Mouse (Mus musculus) ES-E14 (cell line): Measurements from ENCODE around the gene Bhlha15. TPM values are rescaled to one million over a fixed set of nuclear protein-coding genes. Genes with fewer than 3 reads are reported as not detected.

Experiments
- DNase-seq: peaks from one replicate; pipeline ENCODE4 v3.0.0-alpha.2; 2013; ENCODE audit warnings: low read depth, low spot score
- H3K27ac ChIP-seq: 2 replicates; pipeline ENCODE4 v1.5.1; 2012; ENCODE audit warnings: low read depth, mild to moderate bottlenecking, low read length, moderate library complexity, mixed read lengths; ENCODE audit not compliant: poor library complexity, insufficient read depth, severe bottlenecking
- H3K36me3 ChIP-seq: 2 replicates; pipeline ENCODE4 v1.6.1; 2012; ENCODE audit warnings: mild to moderate bottlenecking, low read length, moderate library complexity, mixed read lengths; ENCODE audit not compliant: control insufficient read depth, poor library complexity, insufficient read depth, severe bottlenecking
- H3K4me1 ChIP-seq, 2 experiments: fragments of 150-350 bp in 1 of 2; sonication (generic) in 1 of 2; 2 replicates each; pipeline ENCODE4 v1.6.1; 2012; ENCODE audit warnings: low read length in 2 of 2, mild to moderate bottlenecking in 1 of 2, mixed read lengths in 1 of 2; ENCODE audit not compliant: control insufficient read depth in 2 of 2, insufficient read depth in 2 of 2, poor library complexity in 1 of 2
- H3K4me3 ChIP-seq, 2 experiments: fragments of 150-350 bp in 1 of 2; sonication (generic) in 1 of 2; 2 replicates each; pipeline ENCODE4 v1.5.1; 2012; ENCODE audit warnings: low read length in 2 of 2, low read depth in 1 of 2, mild to moderate bottlenecking in 1 of 2, mixed read lengths in 1 of 2; ENCODE audit not compliant: insufficient read depth in 1 of 2, poor library complexity in 1 of 2, severe bottlenecking in 1 of 2
- H3K9ac ChIP-seq: 2 replicates; pipeline ENCODE4 v1.6.1; 2012; ENCODE audit warnings: low read depth, mild to moderate bottlenecking, low read length, mixed read lengths; ENCODE audit not compliant: poor library complexity, insufficient read depth, severe bottlenecking
- H3K9me3 ChIP-seq: fragments of 150-350 bp; sonication (generic); 2 replicates; pipeline ENCODE4 v1.6.1; 2012; ENCODE audit warnings: low read depth, mild to moderate bottlenecking, low read length; ENCODE audit not compliant: control insufficient read depth, insufficient read depth
- CHD2 ChIP-seq: IDR thresholded peaks from 2 replicates; pipeline ENCODE4 v1.6.1; 2014; ENCODE audit warnings: mild to moderate bottlenecking, low read depth, low read length, inconsistent platforms
- HCFC1 ChIP-seq: IDR thresholded peaks from 2 replicates; pipeline ENCODE4 v1.6.1; 2012; ENCODE audit warnings: low read length, inconsistent platforms, borderline replicate concordance; ENCODE audit not compliant: insufficient read depth
- MAFK ChIP-seq: IDR thresholded peaks from 2 replicates; pipeline ENCODE4 v1.6.1; 2014; ENCODE audit warnings: mild to moderate bottlenecking, low read depth, low read length, inconsistent platforms; ENCODE audit not compliant: insufficient read depth
- ZC3H11A ChIP-seq: IDR thresholded peaks from 2 replicates; pipeline ENCODE4 v1.6.1; 2012; ENCODE audit warnings: low read depth, mild to moderate bottlenecking, inconsistent platforms, low read length, borderline replicate concordance
- ZNF384 ChIP-seq: IDR thresholded peaks from 2 replicates; pipeline ENCODE4 v1.6.1; 2012; ENCODE audit warnings: low read depth, low read length, inconsistent platforms
- in situ Hi-C, 2 experiments: fragments of 600-800 bp; cut with MboI; formaldehyde crosslinking; loops; one replicate each; pipeline ENCODE4 v1.15.1; 2025; ENCODE audit warnings: low sequenced_read_pairs in 2 of 2, inconsistent platforms in 1 of 2; ENCODE audit not compliant: unreplicated experiment in 2 of 2
- total RNA-seq: library from RNA; depleted of rRNA; stranded (reverse); fragments of 300-350 nt; gene quantifications from 2 replicates; pipeline ENCODE4 v1.2.3, GENCODE M21; 2012

The Bhlha15 gene
- total RNA-seq, 1 experiment = 1.1 TPM

DNA sequence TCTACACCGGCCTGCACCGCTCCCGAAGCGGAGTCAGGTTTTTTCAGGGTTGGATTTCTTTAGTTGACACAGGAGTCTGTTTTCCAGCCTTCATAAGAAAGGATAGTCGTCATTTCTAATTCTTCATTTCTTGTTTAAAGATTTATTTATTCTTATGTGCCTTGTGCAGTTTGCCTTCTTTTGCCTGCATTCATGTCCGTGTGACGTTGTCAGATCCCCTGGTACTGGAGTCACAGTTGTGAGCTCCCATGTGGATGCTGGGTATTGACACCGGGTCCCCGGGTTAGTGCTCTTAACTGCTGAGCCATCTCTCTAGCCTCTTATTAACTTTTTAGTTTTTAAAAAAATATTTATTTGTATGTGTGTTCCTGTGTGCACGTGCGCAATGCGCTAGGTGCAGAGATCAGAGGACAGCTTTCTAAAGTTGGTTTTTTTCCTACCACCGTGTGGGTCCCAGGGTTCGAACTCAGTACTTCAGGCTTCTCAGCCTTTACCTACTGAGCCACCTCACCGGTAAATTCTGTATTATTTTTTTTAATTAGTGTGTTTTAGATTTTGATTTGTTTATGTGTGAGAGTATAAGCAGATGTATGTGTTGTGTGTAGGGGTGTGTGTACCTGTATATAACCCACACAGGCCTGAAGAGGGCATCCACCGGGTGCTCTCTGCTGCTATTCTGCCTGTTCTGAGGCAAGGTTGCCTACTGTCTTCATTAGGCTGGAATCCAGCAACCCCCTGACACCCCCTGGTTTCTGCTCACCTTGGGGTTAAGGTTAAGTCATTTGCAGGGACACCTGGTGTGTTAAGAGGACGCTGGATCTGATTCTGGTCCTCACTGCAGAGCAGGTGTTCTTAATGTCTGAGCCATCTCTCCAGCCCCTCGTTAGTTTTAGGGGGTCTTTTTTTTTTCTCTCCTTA is 34.1 kb downstream of the Bhlha15 start:
- Histone ChIP-seq H3K27ac (no peak overlapping the region), H3K36me3 (no peaks in the 10 kb centered on the region), H3K9ac (peak overlapping the region; percentile 76), H3K9me3 (no peaks in the 10 kb centered on the region), H3K4me3 (peak overlapping the region; percentile 73 to 91), H3K4me1 (peaks cover 3 to 12% of the 10 kb centered on the region in 2 experiments; a peak in 2 of 4 replicates)
- no peak for DNase-seq
- TF ChIP-seq ZC3H11A (no peak), ZNF384 (no peak), CHD2 (no peak), MAFK (no peak), HCFC1 (no peak)
- in situ Hi-C loops = no loop called here

DNA sequence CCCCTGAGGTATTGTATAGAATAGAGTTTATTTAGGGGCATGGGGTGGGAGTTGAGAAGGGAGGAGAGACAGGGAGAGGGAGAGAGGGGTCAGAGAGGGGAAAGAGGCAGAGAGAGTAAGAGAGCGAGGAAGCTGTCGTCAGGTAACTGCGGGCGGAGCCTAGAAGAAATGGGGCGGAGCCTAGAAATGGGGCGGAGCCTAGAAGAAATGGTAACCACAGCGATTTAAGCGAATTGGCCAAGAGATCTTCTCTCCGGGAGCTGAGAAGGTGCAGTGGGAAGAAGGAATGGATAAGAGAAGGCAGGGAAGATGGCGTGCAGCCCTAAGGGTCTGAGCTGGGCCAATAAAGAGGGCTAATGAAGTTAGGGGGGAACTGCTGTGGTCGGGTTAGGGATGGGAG is 36.1 kb downstream of the Bhlha15 start:
- H3K4me1 ChIP-seq = peaks cover 0 to 4% of the 10 kb centered on the region in 2 experiments; a peak in 1 of 4 replicates
- no peak overlapping the region for H3K27ac ChIP-seq
- no peaks in the 10 kb centered on the region for H3K36me3 ChIP-seq
- in situ Hi-C loops = no loop called here
- H3K4me3 ChIP-seq = peak overlapping the region; percentile 59 to 72
- no peaks in the 10 kb centered on the region for H3K9me3 ChIP-seq
- peak overlapping the region; percentile 50; the same call in 1 of the 2 replicates for H3K9ac ChIP-seq
- TF ChIP-seq ZC3H11A = no peak
- no peak for TF ChIP-seq HCFC1
- no peak for TF ChIP-seq ZNF384
- TF ChIP-seq MAFK = no peak
- no peak for TF ChIP-seq CHD2
- peak; percentile 57 for DNase-seq

DNA sequence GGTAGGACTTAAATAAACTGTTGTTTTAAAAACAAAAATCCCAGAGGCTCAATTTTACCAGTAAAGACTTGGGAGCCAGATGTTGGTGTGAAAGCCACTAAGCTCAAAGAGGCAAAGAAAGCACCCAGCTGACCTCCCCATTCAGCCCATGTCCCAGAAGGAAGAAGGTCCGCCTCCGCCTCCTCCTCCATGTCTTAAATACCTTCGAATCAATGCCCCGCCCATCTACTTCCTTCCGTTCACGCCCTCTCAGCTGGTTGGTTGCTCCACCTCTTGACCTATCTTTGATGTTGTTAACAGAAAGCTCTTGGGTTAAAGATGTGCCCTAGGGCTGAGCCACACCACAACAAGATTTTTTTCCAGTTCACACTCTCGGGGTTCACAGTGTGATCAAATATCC is 40.1 kb downstream of the Bhlha15 start:
- in situ Hi-C loops = no loop called here
- TF ChIP-seq HCFC1 (no peak), ZC3H11A (no peak), CHD2 (no peak), ZNF384 (no peak), MAFK (no peak)
- H3K9me3 ChIP-seq = no peaks in the 10 kb centered on the region

DNA sequence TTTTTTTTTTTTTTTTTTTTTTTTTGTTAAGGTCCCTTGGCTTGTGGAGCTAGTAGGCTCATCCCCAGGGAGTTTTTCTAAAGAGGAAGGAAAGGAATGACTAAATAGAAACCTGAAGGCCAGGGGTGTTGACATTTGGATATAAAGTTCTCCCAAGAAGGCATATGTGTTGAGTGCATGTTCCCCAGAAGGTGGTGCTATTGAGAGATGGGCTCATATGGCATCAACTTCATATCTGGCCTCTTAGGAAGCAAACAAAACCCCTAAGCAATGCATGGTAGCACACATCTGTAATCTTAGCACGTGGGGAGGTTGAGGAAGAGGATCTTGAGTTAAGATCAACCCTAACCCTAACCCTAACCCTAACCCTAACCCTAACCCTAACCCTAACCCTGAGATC is 41.3 kb downstream of the Bhlha15 start:
- in situ Hi-C loops = no loop called here
- no peak for TF ChIP-seq HCFC1
- no peak for TF ChIP-seq CHD2
- no peak for TF ChIP-seq ZNF384
- no peak for TF ChIP-seq ZC3H11A
- TF ChIP-seq MAFK = no peak
- no peak overlapping the region for H3K9ac ChIP-seq
- no peaks in the 10 kb centered on the region for H3K4me1 ChIP-seq
- no peak for DNase-seq
- no peak overlapping the region for H3K4me3 ChIP-seq
- H3K36me3 ChIP-seq = no peaks in the 10 kb centered on the region
- H3K9me3 ChIP-seq = no peaks in the 10 kb centered on the region
- H3K27ac ChIP-seq = no peak overlapping the region

More for the DNA sequence above, 40.1 kb downstream of the Bhlha15 start:
- Histone ChIP-seq H3K9ac (no peak overlapping the region), H3K4me1 (no peaks in the 10 kb centered on the region), H3K4me3 (no peak overlapping the region), H3K27ac (no peak overlapping the region), H3K36me3 (no peaks in the 10 kb centered on the region)
- DNase-seq = no peak

DNA sequence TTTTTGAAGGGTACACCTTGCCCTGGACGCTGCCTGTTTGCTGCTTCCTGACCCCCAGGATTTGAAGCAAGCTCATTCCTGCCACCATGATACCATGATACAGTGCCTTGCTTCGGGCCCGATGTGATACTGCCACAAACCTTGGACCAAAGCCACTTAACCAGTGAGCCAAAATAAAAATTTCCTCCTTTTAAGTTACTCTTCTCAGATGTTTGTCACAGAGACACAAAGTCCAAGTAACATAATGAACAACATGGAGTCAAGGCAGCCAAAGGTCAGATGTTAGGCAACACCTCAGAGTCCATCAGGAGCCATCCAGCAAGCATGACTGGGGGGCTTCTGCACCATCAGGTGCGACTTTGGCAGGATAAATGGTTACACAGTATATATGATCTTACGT is 42.4 kb downstream of the Bhlha15 start:
- Histone ChIP-seq H3K4me1 (no peaks in the 10 kb centered on the region), H3K4me3 (no peak overlapping the region), H3K9me3 (no peaks in the 10 kb centered on the region), H3K27ac (no peak overlapping the region), H3K36me3 (no peaks in the 10 kb centered on the region), H3K9ac (no peak overlapping the region)
- TF ChIP-seq MAFK = no peak
- TF ChIP-seq ZC3H11A = no peak
- TF ChIP-seq ZNF384 = no peak
- no peak for TF ChIP-seq HCFC1
- TF ChIP-seq CHD2 = no peak
- DNase-seq = no peak
- in situ Hi-C loops = no loop called here
